Mouse (Mus musculus): ENCODE measurements around the gene Ralgps1. TPM values are rescaled to one million over a fixed set of nuclear protein-coding genes. Genes with fewer than 3 reads are reported as not detected.

Gene Ralgps1
- total RNA-seq, 1 experiment from 2014 or later = 1.9 TPM

DNA sequence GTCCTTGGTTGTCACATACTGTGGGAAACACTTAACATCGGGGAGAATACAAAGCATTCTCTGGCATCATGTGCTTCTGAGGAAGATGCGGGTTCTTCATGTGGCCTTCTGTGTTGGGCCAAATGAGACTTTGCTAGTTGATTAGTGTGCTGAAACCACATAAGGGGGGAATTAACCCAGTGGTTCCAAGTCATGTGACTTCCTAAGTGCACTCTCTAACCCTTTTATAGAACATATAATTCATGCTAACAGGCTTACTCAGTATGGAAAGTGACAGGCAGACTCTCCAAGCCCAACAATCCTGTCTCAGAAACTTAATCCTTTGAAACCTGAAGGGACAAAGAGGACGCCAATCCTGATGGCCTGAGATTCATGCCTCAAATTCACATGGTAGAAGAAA lies 68.9 kb downstream of the Ralgps1 start:
- ATAC-seq (replicated peaks; ENCODE audit: insufficient number of reproducible peaks, low FRiP score, low TSS enrichment, poor library complexity, severe bottlenecking) = no peak

DNA sequence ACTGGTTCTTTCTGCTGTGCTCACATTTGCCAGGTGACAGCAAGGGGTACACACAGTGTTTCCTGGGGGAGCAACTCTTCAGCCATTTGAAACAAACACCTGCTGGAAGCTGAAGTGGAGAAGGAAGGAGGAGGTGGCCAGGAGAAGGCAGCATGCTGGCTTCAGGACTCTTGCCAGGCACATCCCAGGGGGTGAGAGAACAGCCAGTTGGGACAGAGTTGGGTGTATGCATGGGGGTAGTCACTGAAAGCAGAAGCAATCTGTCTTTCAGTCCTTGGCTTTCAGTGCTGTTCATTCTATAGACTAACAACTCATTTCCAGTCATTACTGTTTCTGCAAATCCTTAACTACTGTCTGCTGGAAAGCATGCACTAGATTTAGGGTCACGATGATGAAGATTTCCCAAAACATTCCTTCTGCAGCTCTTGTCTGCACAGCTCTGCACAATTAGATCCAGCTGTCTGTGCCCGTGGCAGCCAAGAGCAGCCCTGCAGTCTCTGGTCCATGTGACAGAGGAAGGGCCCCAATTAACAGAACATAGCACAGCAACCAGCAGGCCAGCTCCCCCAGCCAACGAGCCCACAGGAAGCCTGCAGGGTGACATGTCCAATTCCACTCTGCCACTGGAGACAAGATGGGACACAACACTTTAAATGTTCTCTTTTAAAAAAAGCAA lies 70.8 kb downstream of the Ralgps1 start:
- no peak for ATAC-seq (replicated peaks; ENCODE audit: insufficient number of reproducible peaks, low FRiP score, low TSS enrichment, poor library complexity, severe bottlenecking)

DNA sequence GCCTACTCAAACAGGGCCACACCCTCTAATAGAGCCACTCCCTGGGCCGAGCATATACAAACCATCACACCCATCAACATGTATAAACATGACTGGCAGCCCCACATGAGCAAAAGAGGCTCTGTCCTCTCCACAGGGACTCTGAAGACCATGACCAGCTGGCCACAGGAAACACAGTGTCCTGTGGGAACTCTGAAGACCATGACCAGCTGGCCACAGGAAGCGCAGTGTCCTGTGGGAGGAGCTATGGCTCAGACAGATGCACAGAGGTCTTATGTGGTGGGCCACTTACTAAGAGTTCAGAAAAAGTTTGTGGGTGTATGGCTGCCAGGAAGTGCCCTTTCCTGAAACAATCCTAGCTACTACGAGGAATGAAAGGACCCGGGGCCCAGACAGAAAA lies 72.4 kb downstream of the Ralgps1 start:
- no peak for ATAC-seq (replicated peaks; ENCODE audit: insufficient number of reproducible peaks, low FRiP score, low TSS enrichment, poor library complexity, severe bottlenecking)

DNA sequence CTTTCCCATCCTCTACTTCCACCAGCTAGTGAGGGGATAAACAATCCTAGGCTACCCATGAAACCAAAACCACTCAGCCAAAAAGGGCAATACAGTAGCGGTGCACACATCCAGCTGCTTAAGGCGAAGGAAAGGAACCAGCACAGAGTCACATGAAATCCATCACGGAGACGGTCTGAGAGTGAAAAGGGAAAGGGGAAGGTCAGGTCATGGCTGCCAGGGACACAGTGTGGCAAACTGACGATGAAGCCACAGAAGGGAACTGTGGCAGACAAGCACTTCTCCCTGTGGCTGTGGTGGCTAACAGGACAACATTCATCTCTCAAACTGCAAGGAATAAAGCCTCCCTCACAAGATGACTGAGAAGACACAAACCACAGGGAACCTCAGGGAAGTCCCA lies 76.2 kb downstream of the Ralgps1 start:
- ATAC-seq (replicated peaks; ENCODE audit: insufficient number of reproducible peaks, low FRiP score, low TSS enrichment, poor library complexity, severe bottlenecking) = peak; percentile 54; the same call in 1 of the 2 replicates

DNA sequence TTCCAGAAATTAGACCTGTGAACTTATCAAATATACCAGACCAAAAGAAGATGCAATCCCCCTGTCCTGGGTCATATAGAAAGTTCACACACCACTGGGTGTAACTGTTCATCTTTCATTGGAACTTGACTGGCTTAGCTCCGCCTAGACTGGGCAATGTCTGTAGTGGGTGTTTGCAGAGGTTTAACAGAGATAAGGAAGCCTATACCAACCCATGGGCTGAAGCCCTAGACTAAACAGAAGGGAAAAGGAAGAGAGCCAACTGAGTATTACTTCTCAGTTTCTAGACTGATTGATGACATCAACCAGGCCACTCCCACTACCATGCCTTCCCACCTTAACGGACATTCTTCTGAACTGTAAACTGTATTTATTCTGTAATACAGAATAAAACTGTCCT lies 79.2 kb downstream of the Ralgps1 start:
- ATAC-seq (replicated peaks; ENCODE audit: insufficient number of reproducible peaks, low FRiP score, low TSS enrichment, poor library complexity, severe bottlenecking) = no peak

DNA sequence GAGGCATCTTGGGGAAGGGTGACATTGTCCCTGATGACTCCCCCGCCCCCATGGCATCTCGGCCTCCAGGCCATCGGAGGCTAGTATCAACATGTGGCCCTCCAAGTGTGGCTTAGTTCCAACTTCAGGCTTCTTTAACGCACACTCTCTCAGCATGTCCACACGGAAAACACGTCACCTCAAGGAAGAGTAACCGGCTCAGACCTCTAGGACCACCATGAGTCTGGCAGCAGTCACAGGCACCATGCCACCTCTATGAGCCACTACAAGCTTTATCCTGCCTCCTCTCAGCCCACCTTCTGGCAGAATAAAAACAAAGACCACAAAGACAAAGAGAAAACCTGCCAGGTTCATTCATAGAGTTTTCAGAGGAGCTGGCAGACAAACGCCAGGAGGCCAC lies 80.8 kb downstream of the Ralgps1 start:
- ATAC-seq (replicated peaks; ENCODE audit: insufficient number of reproducible peaks, low FRiP score, low TSS enrichment, poor library complexity, severe bottlenecking) = no peak

DNA sequence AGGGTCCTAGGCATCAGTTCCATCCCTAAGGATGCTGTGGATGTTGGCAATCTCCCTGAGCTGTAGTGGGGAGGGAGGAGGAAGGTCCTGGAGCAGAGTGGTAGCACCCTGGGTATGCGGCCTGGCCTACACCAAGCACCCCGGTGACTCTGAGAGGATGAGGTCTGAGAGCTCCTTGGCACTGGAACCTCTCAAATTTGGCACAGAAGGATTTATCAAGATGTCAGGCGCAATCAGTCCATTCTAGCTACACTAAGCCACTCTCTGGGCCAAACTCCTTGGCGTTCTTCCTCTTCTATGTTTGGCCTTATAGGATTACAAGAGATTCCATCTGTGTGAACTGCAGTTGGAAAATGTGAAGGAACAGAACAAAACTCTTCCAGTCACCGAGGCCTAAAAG lies 82.4 kb downstream of the Ralgps1 start:
- ATAC-seq (replicated peaks; ENCODE audit: insufficient number of reproducible peaks, low FRiP score, low TSS enrichment, poor library complexity, severe bottlenecking) = no peak

DNA sequence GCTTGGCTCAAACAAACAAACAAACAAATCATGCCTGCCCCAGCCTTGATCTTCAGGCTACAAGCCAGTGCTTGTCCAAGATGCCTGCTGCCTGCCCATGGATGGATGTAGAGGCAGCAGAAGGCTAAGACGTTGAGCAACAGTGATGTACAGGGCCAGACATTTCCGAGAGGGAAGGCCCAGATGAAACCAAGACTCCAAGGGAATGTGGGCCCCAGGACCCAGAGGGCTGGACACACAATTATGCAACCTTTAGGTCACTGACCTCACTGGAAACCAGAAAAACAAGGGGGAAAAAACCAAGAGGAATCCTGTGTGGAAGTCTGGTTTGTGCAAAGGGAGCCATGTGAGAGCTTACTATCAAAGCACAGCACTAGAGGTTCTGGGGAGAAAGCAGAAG lies 87.6 kb downstream of the Ralgps1 start:
- no peak for ATAC-seq (replicated peaks; ENCODE audit: insufficient number of reproducible peaks, low FRiP score, low TSS enrichment, poor library complexity, severe bottlenecking)

DNA sequence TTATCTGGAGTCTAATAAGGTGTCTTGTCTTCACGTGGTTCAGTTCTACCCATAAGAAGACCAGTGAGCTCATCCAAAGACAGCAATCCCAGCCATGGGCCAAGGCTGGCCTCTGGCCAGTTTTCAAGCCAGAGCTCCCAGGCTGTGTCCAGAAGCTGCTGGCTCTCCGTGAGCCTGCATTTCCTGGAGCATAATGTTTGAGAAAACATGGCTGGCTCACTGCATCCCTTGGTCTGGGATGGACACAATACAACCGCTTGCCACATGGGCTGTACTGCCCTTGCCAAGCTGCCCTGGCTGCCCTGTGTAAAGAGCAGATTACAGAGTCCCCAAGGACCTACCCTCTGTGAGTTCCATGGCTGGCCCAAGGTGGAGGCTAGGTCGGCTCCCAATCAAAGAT lies 88.4 kb downstream of the Ralgps1 start:
- no peak for ATAC-seq (replicated peaks; ENCODE audit: insufficient number of reproducible peaks, low FRiP score, low TSS enrichment, poor library complexity, severe bottlenecking)

DNA sequence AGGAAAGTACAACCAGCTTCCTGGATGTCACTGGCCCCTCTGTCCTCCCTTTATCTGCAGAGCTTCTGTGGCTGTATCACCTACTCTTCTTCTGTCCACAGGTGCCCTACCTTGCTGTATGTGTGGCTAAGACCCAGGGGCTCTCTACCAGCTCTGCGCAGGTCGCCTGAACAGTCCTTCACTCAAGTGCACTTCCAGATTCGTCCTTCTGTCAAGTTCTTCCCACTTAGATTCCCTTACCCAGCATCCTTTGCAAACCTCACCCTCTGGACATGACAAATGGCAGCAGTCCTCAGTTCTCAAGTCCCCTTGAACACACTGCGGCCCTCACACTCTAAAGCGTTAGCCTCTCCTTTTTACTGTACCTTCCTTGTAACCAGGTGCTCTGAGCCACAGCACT lies 89.5 kb downstream of the Ralgps1 start:
- no peak for ATAC-seq (replicated peaks; ENCODE audit: insufficient number of reproducible peaks, low FRiP score, low TSS enrichment, poor library complexity, severe bottlenecking)

DNA sequence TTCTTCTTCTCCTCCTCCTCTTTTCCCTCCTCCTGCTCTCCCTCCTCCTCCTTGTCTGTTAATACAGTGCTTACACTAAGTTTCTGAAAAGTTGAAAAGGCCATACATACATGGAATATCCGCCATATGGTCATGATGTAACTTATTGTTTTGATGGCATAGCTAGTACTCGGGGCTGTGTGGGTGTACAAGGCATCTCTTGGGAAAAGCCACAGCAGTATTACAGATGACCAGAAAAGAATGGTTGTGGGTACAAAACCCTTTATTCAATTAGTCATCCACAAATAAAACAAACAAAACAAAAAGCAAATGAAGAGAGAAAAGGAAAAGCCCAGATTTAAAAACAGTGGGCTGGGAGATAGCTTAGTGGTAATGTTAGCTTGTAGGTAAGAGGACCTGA lies 90.8 kb downstream of the Ralgps1 start:
- ATAC-seq (replicated peaks; ENCODE audit: insufficient number of reproducible peaks, low FRiP score, low TSS enrichment, poor library complexity, severe bottlenecking) = no peak

DNA sequence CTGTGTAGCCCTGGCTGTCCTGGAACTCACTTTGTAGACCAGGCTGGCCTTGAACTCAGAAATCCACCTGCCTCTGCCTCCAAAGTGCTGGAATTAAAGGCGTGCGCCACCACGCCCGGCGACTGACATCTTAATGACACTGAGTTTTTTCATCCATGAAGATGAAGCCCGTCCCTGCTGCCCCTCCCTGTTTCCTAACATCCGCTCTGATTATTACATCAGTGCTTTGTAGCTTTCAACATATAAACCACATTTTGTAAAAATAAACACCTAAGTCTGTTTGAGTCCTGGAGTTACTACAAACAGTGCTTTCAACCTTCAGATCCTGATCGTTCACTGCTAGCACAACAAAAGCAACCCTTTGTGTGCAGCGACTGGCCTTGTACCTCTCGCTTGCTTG lies 91.5 kb downstream of the Ralgps1 start:
- peak; percentile 79 for ATAC-seq (replicated peaks; ENCODE audit: insufficient number of reproducible peaks, low FRiP score, low TSS enrichment, poor library complexity, severe bottlenecking)

DNA sequence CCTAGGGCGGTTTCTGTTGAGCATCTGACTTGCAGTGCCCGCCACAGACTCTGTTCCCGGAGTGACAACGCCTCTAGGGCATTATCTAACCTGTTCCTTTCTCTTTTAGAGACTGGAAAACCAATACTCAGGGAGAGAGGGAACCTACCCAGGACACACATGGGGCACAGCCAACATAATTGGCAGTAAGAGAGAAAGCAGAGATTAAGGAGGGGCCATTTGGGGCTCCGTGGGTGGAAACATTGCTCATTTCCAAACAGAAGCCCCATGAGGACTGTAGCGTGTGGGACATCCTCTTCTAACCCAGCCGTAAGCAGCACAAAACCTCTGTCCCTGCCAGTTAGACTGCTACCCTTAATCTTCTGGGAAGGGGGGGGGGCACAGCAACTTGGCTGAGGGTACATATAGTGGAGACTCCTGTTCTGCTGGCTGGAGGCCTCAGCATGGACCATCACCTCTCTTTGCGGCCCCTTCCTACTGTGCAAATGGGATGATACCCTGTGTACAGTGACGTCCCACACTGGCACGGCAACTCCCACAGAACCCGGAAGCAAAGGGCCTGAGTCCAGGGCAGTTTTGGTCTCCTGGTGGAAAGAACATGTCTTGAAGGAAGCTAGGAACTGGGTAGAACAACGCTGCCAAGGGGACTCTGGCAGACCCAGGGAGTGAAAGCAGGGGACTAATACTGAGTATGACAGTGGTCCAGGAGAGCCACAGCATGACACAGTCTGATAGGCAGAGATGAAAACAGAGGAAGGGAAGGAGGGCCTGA lies 96.4 kb downstream of the Ralgps1 start:
- no peak for ATAC-seq (replicated peaks; ENCODE audit: insufficient number of reproducible peaks, low FRiP score, low TSS enrichment, poor library complexity, severe bottlenecking)

DNA sequence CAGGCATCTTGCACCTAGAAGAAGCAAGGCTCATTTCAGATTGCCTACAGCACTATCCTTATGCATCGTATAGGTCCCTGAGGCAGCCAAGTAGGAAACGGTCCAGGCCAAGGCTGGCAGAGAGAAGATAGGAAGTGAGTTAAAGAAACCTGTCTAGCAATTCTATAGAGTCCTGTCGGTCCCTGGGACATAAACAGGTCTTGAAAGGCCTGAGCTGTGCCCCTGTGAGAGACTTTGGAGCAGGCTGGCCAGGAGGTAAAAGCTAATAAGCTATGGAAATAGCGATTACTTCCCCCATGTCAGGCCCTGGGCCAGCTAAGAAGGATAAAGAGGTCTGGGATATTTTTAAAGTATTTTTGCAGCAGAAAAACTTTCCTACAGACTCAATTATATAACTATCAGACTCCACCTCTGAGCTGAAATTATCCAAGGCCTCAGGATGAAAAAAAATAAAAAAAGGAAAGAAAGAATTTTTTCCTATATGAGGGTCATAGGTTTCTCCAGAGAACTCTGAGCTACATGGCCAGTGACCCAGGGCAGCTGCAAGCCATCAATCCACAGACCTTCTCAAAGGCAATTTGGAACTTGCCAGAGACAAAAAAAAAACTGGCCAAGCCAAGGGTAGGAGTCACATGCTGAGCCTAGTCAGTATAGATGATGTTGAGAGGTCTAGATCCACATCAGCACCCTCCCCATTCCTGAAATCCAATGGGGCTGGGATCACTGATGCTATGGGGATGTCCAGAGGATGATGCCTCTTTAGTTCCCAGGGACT lies 98.4 kb downstream of the Ralgps1 start:
- no peak for ATAC-seq (replicated peaks; ENCODE audit: insufficient number of reproducible peaks, low FRiP score, low TSS enrichment, poor library complexity, severe bottlenecking)

DNA sequence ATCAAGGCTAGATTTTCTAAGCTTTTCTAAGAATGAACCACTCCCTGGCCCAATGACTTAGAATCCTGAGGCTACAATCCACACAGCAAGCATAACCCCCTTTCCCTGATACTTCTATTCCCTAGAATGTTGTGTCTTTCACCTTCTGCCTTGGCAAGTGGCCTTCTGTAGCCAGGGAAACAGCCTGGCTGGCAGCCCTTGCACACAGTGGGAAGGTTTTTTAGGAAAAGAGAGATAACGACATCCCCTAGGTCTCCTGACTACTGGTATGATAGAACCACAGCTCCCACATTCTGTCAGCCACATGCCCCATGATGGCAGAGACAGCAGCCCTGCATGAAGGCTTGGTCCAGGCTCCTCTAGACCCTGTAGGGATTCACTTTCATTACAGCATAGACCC lies 99.8 kb downstream of the Ralgps1 start:
- ATAC-seq (replicated peaks; ENCODE audit: insufficient number of reproducible peaks, low FRiP score, low TSS enrichment, poor library complexity, severe bottlenecking) = no peak

DNA sequence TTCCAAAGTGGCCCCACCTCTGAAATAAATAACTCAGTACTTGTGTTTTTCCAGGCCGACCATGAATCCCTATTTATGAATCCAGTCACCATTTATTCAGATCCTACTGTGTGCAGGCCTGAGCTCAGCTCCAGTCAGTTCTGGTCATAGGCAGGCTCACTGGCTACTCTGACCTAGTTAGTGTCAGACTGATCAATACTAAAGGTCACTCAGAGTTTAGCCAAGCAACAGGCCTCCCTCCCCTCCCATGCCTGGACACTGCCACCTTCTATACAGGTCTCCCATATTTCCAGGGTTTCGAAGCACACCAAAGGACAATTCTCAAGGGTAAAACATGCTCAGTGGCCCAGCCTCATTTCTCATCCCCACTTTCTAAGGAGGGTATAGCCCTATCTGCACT lies 100.7 kb downstream of the Ralgps1 start:
- no peak for ATAC-seq (replicated peaks; ENCODE audit: insufficient number of reproducible peaks, low FRiP score, low TSS enrichment, poor library complexity, severe bottlenecking)

DNA sequence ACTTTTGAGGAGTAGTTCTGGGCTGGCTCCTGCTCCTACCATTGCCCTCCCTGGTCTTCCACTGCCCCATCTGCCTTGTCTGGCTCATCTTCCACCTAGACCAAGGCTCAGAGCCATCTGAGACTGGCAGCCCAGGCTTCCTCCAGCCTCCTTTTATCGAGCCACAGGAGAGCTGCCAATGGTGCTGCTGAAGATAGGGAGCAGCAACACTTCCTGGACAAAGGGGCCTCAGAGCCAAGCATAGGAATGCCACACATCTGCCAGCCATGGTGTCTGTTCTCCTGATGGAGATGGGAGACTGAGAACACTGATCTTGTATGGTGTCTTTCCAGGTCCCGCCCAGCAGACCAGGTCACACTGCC lies 102.2 kb downstream of the Ralgps1 start:
- ATAC-seq (replicated peaks; ENCODE audit: insufficient number of reproducible peaks, low FRiP score, low TSS enrichment, poor library complexity, severe bottlenecking) = no peak

DNA sequence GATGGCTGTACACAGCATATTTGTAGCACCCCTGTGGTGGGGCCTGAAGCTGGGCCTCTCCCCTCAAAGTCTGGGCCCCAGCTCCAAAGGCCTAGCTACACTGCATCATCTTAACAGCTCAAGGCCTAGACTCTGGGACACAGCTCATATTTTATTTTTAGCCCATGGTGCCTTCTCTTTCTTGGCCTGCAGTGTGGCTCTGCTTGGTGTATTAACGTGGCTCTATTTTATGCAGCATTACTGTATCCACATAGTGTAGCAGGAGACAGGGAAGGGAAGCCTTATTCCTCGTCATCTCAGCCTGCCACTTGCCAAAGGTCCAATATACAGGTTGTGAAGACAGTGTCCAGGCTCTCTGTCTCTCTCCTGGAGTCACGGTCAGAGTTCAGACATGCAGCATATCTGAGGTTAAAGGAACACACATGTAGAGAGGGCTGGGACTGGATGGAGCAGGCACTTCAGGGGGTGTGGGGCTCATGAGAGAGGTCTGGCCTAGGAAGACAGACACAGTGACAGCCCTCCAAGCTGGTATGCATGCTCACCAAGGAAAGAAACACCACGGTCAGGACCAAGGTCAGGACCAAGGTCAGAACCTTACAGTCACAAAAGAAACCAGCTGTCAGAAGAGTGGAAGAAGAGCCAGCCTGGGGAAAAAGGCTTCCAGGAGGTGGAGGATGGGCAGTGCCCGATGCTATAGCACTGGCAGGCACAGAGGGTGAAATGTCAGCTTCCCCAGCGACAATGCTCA lies 102.7 kb downstream of the Ralgps1 start:
- ATAC-seq (replicated peaks; ENCODE audit: insufficient number of reproducible peaks, low FRiP score, low TSS enrichment, poor library complexity, severe bottlenecking) = no peak

DNA sequence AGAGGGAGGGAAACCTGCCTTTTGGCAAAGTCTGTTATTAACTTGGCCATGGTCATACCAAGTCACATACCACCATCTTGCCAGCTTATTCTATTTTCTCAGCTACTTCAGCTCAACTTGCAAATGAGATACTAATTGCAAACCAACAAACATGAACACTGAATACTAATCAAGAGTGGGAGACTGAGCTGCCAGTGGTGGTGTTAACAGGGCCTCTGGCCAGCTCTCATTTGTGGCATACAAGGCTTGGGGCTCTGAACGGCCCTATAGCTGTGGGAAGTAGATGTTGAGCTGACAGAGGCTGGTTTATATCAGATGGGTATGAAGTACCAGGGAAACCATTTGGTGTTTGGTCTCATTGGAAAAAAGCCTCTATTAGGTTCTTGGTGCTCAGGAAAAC lies 104.2 kb downstream of the Ralgps1 start:
- no peak for ATAC-seq (replicated peaks; ENCODE audit: insufficient number of reproducible peaks, low FRiP score, low TSS enrichment, poor library complexity, severe bottlenecking)
